Mouse (Mus musculus) CH12.LX (cell line): Measurements from ENCODE around the gene Gramd1b. TPM values are rescaled to one million over a fixed set of nuclear protein-coding genes. Genes with fewer than 3 reads are reported as not detected.

Experiments used
- DNase-seq: peaks from one replicate; pipeline ENCODE4 v3.0.0-alpha.2; 2013; ENCODE audit errors: extremely low read depth
- H3K27ac ChIP-seq: 2 replicates; pipeline ENCODE4 v1.5.1; 2012; ENCODE audit warnings: low read depth, mild to moderate bottlenecking, control low read depth, moderate library complexity; ENCODE audit not compliant: insufficient read depth
- H3K27me3 ChIP-seq: replicated peaks from 2 replicates; pipeline ENCODE3; 2012; ENCODE audit warnings: inconsistent platforms
- H3K36me3 ChIP-seq, 2 experiments: replicated peaks in 1 of 2; 2 replicates each; pipeline versions ENCODE3 to v1.6.1; 2012; ENCODE audit warnings: inconsistent platforms in 1 of 2, low read length in 1 of 2, mild to moderate bottlenecking in 1 of 2, mixed read lengths in 1 of 2, moderate library complexity in 1 of 2; ENCODE audit not compliant: control insufficient read depth in 1 of 2, insufficient read depth in 1 of 2
- H3K4me1 ChIP-seq, 2 experiments: 2 replicates each; pipeline ENCODE4 v1.6.1; 2012; ENCODE audit warnings: inconsistent platforms in 1 of 2, moderate library complexity in 1 of 2; ENCODE audit not compliant: insufficient read depth in 2 of 2, control insufficient read depth in 1 of 2
- H3K4me2 ChIP-seq: 2 replicates; pipeline ENCODE4 v1.6.1; 2012; ENCODE audit warnings: low read depth, mild to moderate bottlenecking, control low read depth; ENCODE audit not compliant: poor library complexity, insufficient read depth, severe bottlenecking
- H3K4me3 ChIP-seq, 3 experiments: fragments of 150-350 bp in 1 of 3; sonication (generic) in 1 of 3; replicated peaks in 1 of 3; 2 replicates each; pipeline versions ENCODE3 to v1.5.1; 2011 to 2012; ENCODE audit warnings: low read depth in 2 of 3, low read length in 2 of 3, mild to moderate bottlenecking in 2 of 3, moderate library complexity in 2 of 3, control low read depth in 1 of 3, improper control_type of control experiment in 1 of 3, inconsistent platforms in 1 of 3, mixed read lengths in 1 of 3; ENCODE audit not compliant: poor library complexity in 1 of 3
- H3K79me2 ChIP-seq: replicated peaks from 2 replicates; pipeline ENCODE4 v1.6.1; 2012; ENCODE audit warnings: mild to moderate bottlenecking, moderate library complexity; ENCODE audit not compliant: control insufficient read depth, poor library complexity, insufficient read depth, severe bottlenecking; ENCODE audit errors: extremely low read depth
- H3K9ac ChIP-seq: 2 replicates; pipeline ENCODE4 v1.6.1; 2012; ENCODE audit warnings: low read depth, mild to moderate bottlenecking, control low read depth, moderate library complexity; ENCODE audit not compliant: insufficient read depth
- H3K9me3 ChIP-seq: replicated peaks from 2 replicates; pipeline ENCODE3; 2012; ENCODE audit warnings: low read length, inconsistent platforms, mixed read lengths
- CHD1 ChIP-seq: IDR thresholded peaks from 2 replicates; pipeline ENCODE4 v1.6.1; 2012; ENCODE audit warnings: low read depth, low read length, improper control_type of control experiment, inconsistent platforms
- CHD2 ChIP-seq: IDR thresholded peaks from 2 replicates; pipeline ENCODE4 v1.6.1; 2011; ENCODE audit warnings: low read length, improper control_type of control experiment
- CTCF ChIP-seq, 2 experiments: IDR thresholded peaks in 1 of 2; conservative IDR thresholded peaks in 1 of 2; 2 replicates each; pipeline ENCODE4 v1.5.1; 2011 to 2012; ENCODE audit warnings: low read depth in 2 of 2, low read length in 2 of 2, improper control_type of control experiment in 1 of 2, inconsistent platforms in 1 of 2, mild to moderate bottlenecking in 1 of 2, moderate library complexity in 1 of 2
- E2F4 ChIP-seq: IDR thresholded peaks from 2 replicates; pipeline ENCODE4 v1.6.1; 2011; ENCODE audit warnings: low read depth, low read length, improper control_type of control experiment; ENCODE audit not compliant: insufficient replicate concordance
- ELF1 ChIP-seq: IDR thresholded peaks from 2 replicates; pipeline ENCODE4 v1.6.1; 2014; ENCODE audit warnings: low read depth, mild to moderate bottlenecking, inconsistent platforms, low read length, improper control_type of control experiment
- EP300 ChIP-seq: IDR thresholded peaks from 2 replicates; pipeline ENCODE4 v1.6.1; 2011; ENCODE audit warnings: low read length, improper control_type of control experiment
- HCFC1 ChIP-seq: IDR thresholded peaks from 2 replicates; pipeline ENCODE4 v1.6.1; 2012; ENCODE audit warnings: low read depth, mild to moderate bottlenecking, inconsistent platforms, low read length, improper control_type of control experiment
- JUN ChIP-seq: IDR thresholded peaks from 2 replicates; pipeline ENCODE4 v1.6.1; 2011; ENCODE audit warnings: low read depth, mild to moderate bottlenecking, low read length, improper control_type of control experiment, moderate library complexity; ENCODE audit not compliant: insufficient read depth
- MAFK ChIP-seq: IDR thresholded peaks from 2 replicates; pipeline ENCODE4 v1.6.1; 2011; ENCODE audit warnings: low read length, improper control_type of control experiment; ENCODE audit not compliant: insufficient replicate concordance
- MAZ ChIP-seq: IDR thresholded peaks from 2 replicates; pipeline ENCODE4 v1.6.1; 2012; ENCODE audit warnings: low read depth, mild to moderate bottlenecking, inconsistent platforms, low read length, improper control_type of control experiment, moderate library complexity
- MEF2A ChIP-seq: IDR thresholded peaks from 2 replicates; pipeline ENCODE4 v1.6.1; 2014; ENCODE audit warnings: low read depth, mild to moderate bottlenecking, inconsistent platforms, low read length, improper control_type of control experiment, borderline replicate concordance
- MYC ChIP-seq: IDR thresholded peaks from 2 replicates; pipeline ENCODE4 v1.6.1; 2011; ENCODE audit warnings: low read depth, mild to moderate bottlenecking, improper control_type of control experiment, low read length
- POLR2A ChIP-seq: IDR thresholded peaks from 2 replicates; pipeline ENCODE4 v1.6.1; 2011; ENCODE audit warnings: low read depth, mild to moderate bottlenecking, improper control_type of control experiment, low read length
- POLR2AphosphoS2 ChIP-seq: IDR thresholded peaks from 2 replicates; pipeline ENCODE4 v1.6.1; 2011; ENCODE audit warnings: low read depth, low read length, improper control_type of control experiment
- TBP ChIP-seq: conservative IDR thresholded peaks from 2 replicates; pipeline ENCODE4 v1.6.1; 2011; ENCODE audit warnings: low read depth, low read length, improper control_type of control experiment
- TCF12 ChIP-seq: IDR thresholded peaks from 2 replicates; pipeline ENCODE4 v1.6.1; 2014; ENCODE audit warnings: low read depth, mild to moderate bottlenecking, inconsistent platforms, low read length, improper control_type of control experiment
- UBTF ChIP-seq: IDR thresholded peaks from 2 replicates; pipeline ENCODE4 v1.6.1; 2012; ENCODE audit warnings: low read depth, mild to moderate bottlenecking, inconsistent platforms, low read length, improper control_type of control experiment, moderate library complexity
- USF1 ChIP-seq: IDR thresholded peaks from 2 replicates; pipeline ENCODE4 v1.6.1; 2014; ENCODE audit warnings: low read depth, mild to moderate bottlenecking, inconsistent platforms, low read length, improper control_type of control experiment
- USF2 ChIP-seq: conservative IDR thresholded peaks from 2 replicates; pipeline ENCODE4 v1.6.1; 2011; ENCODE audit warnings: low read depth, low read length, improper control_type of control experiment
- ZKSCAN1 ChIP-seq: IDR thresholded peaks from 2 replicates; pipeline ENCODE4 v1.6.1; 2012; ENCODE audit warnings: low read depth, inconsistent platforms, low read length, improper control_type of control experiment, borderline replicate concordance
- ZNF384 ChIP-seq: IDR thresholded peaks from 2 replicates; pipeline ENCODE4 v1.6.1; 2012; ENCODE audit warnings: low read depth, low read length, improper control_type of control experiment, inconsistent platforms
- dilution Hi-C: fragments of 300-500 bp; cut with MboI; formaldehyde crosslinking; loops from 2 replicates; pipeline ENCODE4 v1.14.3; 2020; ENCODE audit warnings: low sequenced_read_pairs; ENCODE audit not compliant: extremely low pct_unique_long_range_greater_than_20kb, extremely low pct_ligation_motif_present
- in situ Hi-C: fragments of 300-500 bp; cut with MboI; formaldehyde crosslinking; loops from 3 replicates; pipeline ENCODE4 v1.14.3; 2019; ENCODE audit warnings: low sequenced_read_pairs, low pct_ligation_motif_present, low pct_unique_long_range_greater_than_20kb, mixed read lengths
- polyA plus RNA-seq: library from polyadenylated mRNA; unstranded; fragments of >175 nt; gene quantifications from 2 replicates; pipeline ENCODE4 v1.2.1, GENCODE M21; 2012; ENCODE audit warnings: low read depth; ENCODE audit not compliant: insufficient read length
- total RNA-seq, 2 experiments: library from RNA; depleted of rRNA; stranded (reverse); fragments of 300-350 nt in 1 of 2; fragments of >200 nt in 1 of 2; gene quantifications; 2 replicates each; pipeline ENCODE4 v1.2.3; 2012 to 2014

Gene Gramd1b
- total and polyA plus RNA-seq, 3 experiments: 13.3 to 40.8 (median 16.7) TPM

- dilution Hi-C loops (no loop called here), in situ Hi-C loops (loop anchor here (5.0 kb wide), 1 partner anchor 42 kb away; no protein-coding TSS in a partner anchor)
- Histone ChIP-seq H3K4me3 (no peak overlapping the region), H3K27me3 (no peaks in the 10 kb centered on the region), H3K79me2 (no peaks in the 10 kb centered on the region), H3K4me1 (peaks cover 7 to 47% of the 10 kb centered on the region in 2 experiments), H3K9me3 (no peaks in the 10 kb centered on the region), H3K36me3 (peaks cover 0 to 32% of the 10 kb centered on the region in 2 experiments), H3K27ac (no peak overlapping the region), H3K4me2 (no peak overlapping the region), H3K9ac (no peak overlapping the region)
- no peak for DNase-seq
- TF ChIP-seq UBTF (no peak), CHD1 (no peak), E2F4 (no peak), POLR2AphosphoS2 (no peak), MAFK (no peak), USF1 (no peak), ZNF384 (no peak), USF2 (no peak), POLR2A (no peak), ELF1 (no peak), TBP (no peak), CTCF (conservative IDR thresholded peaks at IDR 0.05 in 1 of 2, IDR thresholded peaks at IDR 0.05 in 1 of 2; ENCODE audit: low read depth in 2 of 2, low read length in 2 of 2) (no peak)
Observed at GRCm38 (mm10) chr9:40350052-40350451, 181.1 kb downstream of the Gramd1b start.

GRCm38 (mm10) chr9:40349554-40349953 lies 181.6 kb downstream of the Gramd1b start:
- TF ChIP-seq CTCF (conservative IDR thresholded peaks at IDR 0.05 in 1 of 2, IDR thresholded peaks at IDR 0.05 in 1 of 2; ENCODE audit: low read depth in 2 of 2, low read length in 2 of 2): 0 out of 4 replicates have a peak, but pooled peaks have one; percentile 7 to 28
- TF ChIP-seq TCF12: no peak
- dilution Hi-C loops (no loop called here), in situ Hi-C loops (no loop called here)
- Histone ChIP-seq H3K9me3 (no peaks in the 10 kb centered on the region), H3K9ac (no peak overlapping the region), H3K27ac (no peak overlapping the region), H3K4me1 (peaks cover 12 to 52% of the 10 kb centered on the region in 2 experiments), H3K4me2 (no peak overlapping the region), H3K36me3 (peaks cover 0 to 32% of the 10 kb centered on the region in 2 experiments), H3K4me3 (no peak overlapping the region), H3K79me2 (no peaks in the 10 kb centered on the region), H3K27me3 (no peaks in the 10 kb centered on the region)
- no peak for DNase-seq

DNA sequence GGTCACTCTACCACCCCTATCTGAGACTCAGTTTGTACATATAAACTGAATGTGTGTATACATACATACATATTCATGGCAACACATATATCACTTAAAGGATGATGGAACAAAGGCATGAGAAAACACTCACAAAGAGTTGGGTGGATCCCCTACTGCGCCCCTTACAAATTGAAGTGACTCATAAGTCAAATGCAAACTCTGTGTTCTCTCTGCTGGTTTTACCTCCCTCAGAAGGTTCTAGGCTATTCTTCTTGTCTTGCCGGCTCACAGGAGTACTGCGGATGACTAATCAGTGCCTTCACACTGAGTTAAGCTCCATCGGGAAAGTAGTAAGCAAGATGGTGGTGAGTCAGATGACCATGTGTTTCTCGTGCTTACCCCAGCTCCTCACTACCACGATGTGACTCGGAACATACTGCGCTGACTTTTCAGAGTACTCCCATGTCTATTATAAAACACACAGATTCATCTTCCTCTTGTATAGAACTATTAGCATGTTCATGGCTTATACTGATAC lies 182.4 kb downstream of the Gramd1b start:
- Histone ChIP-seq H3K36me3 (peaks cover 0 to 28% of the 10 kb centered on the region in 2 experiments), H3K4me2 (no peak overlapping the region), H3K27ac (no peak overlapping the region), H3K27me3 (no peaks in the 10 kb centered on the region), H3K79me2 (no peaks in the 10 kb centered on the region), H3K4me1 (peaks cover 16 to 50% of the 10 kb centered on the region in 2 experiments), H3K9ac (no peak overlapping the region), H3K4me3 (no peak overlapping the region), H3K9me3 (no peaks in the 10 kb centered on the region)
- dilution Hi-C loops: no loop called here
- TF ChIP-seq TCF12 (no peak), ELF1 (no peak), MAFK (no peak), HCFC1 (no peak), EP300 (no peak), MYC (no peak), POLR2A (no peak), ZKSCAN1 (no peak), MAZ (no peak), CHD2 (no peak), MEF2A (no peak), JUN (no peak), UBTF (no peak), CHD1 (no peak), USF2 (no peak)
- DNase-seq: no peak
- in situ Hi-C loops: no loop called here
